Mouse (Mus musculus): ENCODE data around the gene Aplnr. TPM values are rescaled to one million over a fixed set of nuclear protein-coding genes. Genes with fewer than 3 reads are reported as not detected.

The Aplnr gene
- 84.1 and 90.6 TPM in 2 replicates for polyA plus RNA-seq (2015; fragmentation: Nextera tagmentation; extraction: Ambion mirVana)

DNA sequence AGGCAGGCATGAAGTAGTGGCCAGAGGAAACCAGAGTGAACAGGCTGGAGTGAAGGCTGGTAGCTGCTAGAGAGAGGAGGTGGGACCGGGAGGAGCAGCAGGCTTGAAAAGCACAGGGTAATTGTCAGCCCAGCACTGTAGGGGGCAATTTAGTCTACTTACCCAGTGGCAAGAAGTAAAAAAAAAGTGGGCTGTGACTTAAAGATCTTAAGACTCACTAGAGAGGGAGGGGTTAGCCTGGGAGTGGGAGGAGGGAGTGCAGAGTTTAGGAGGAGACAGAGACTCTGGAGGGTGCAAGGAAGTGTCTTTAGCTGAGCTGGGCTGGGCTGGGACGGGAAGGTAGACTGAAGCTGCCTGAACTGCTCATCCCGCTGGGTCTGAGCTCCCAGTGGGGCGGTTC, at the start of gene Aplnr:
Gene Aplnr, plus strand, starts transcription at position 137 of the 400 bp plus-strand sequence.
- Histone ChIP-seq H3K27me3 (replicated peaks; ENCODE audit: insufficient read depth, low read length) (no peaks in the 10 kb centered on the region), H3K4me3 (ENCODE audit: low read depth, low read length) (peak within 1 kb of the TSS; percentile 31), H3K9me3 (ENCODE audit: low read length) (no peaks in the 10 kb centered on the region), H3K9ac (replicated peaks; ENCODE audit: low read depth) (0 out of 2 replicates have a peak within 1 kb of the TSS, but pooled peaks have one; percentile 10), H3K36me3 (ENCODE audit: insufficient read depth, low read length) (no peaks in the 10 kb centered on the region), H3K4me1 (ENCODE audit: insufficient read depth, low read depth, low read length) (0 out of 2 replicates have a peak, but pooled peaks cover 3% of the 10 kb centered on the region), H3K4me2 (replicated peaks; ENCODE audit: low read depth, low read length) (peak within 1 kb of the TSS; percentile 31), H3K27ac (ENCODE audit: low read length) (peak within 1 kb of the TSS; percentile 62)
- ATAC-seq = peak; percentile 70
- 20% methylated on average over 4 of the region's 4 CpGs for WGBS
- TF ChIP-seq CTCF (IDR thresholded peaks at IDR 0.05) (no peak), EP300 (IDR thresholded peaks at IDR 0.05) (no peak)
- peak; percentile 63 for DNase-seq (ENCODE audit: low spot score)

DNA sequence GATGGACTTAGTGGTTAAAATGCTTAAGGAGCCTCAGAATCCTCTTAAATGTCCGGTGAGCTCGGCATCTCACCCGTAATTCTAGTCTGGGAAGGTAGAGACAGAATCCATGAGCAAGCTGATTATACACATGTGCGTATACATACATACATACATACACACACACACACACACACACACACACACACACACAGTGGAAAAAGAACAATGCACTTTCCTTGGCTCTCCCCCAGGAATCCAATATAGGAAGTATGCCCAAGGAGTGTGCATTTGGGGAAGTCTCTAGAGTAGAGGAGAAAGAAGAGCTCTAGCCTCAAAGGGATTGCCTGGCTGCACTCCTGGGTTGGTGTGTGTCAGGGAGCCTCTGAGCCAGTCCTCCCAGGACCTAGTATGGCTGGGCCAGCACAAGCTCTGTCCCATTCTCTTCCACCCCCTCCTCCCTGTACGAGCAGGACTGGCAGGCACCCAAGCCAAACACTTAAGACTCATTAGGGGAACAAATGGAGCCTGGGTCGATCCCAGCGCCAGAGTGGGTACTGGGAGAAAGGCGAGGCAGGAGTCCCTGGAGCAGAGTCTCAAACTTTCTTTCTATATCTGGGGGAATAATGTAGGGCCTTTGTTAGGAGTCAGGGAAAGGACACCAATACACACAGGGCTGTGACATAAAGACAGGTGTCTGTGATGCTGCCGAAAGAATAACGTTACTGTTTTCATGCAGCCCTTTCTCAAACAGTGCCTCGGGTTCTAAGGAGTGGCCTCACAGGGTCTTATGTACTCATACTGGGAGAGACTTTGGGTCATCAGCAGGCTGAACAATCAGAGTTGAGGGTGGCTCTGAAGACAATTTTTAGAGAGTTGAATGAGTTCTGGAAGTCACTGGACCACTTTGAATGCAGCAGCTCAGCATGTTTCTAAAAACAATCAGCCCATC, 47.0 kb upstream of the Aplnr start:
- Histone ChIP-seq H3K9me3 (ENCODE audit: low read length) (no peaks in the 10 kb centered on the region), H3K27me3 (replicated peaks; ENCODE audit: insufficient read depth, low read length) (no peaks in the 10 kb centered on the region), H3K27ac (ENCODE audit: low read length) (peak overlapping the region; percentile 26; the same call in 1 of the 2 replicates), H3K4me2 (replicated peaks; ENCODE audit: low read depth, low read length) (no peak overlapping the region), H3K4me3 (ENCODE audit: low read depth, low read length) (no peak overlapping the region), H3K4me1 (ENCODE audit: insufficient read depth, low read depth, low read length) (peaks cover 6% of the 10 kb centered on the region), H3K9ac (replicated peaks; ENCODE audit: low read depth) (no peak overlapping the region), H3K36me3 (ENCODE audit: insufficient read depth, low read length) (no peaks in the 10 kb centered on the region)
- DNase-seq (ENCODE audit: low spot score) = peak; percentile 73
- no peak for TF ChIP-seq EP300 (IDR thresholded peaks at IDR 0.05)
- no peak for TF ChIP-seq CTCF (IDR thresholded peaks at IDR 0.05)
- peak; percentile 90 for ATAC-seq
- WGBS = 33% methylated on average over 11 of the region's 11 CpGs

DNA sequence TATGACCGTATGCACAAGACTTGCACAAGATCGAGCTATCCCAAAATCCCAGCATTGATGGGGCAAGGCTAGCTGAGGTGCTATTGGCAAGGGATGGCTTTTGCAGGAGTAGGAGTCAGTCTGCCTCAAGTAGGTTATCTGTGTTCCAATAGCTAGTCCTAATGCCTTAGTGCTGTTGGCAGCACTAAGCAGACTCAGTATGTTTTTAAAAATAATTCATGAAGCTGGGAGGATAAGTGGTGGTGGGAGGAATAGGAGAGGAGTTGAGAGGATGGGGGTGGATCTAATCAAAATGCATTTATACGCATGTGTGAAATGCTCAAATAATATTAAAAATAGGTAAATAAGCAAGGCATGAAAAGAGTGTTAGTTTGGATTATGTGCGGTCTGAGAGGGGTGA, 44.7 kb upstream of the Aplnr start:
- Histone ChIP-seq H3K4me3 (ENCODE audit: low read depth, low read length) (no peak overlapping the region), H3K9me3 (ENCODE audit: low read length) (no peaks in the 10 kb centered on the region), H3K27ac (ENCODE audit: low read length) (no peak overlapping the region), H3K4me1 (ENCODE audit: insufficient read depth, low read depth, low read length) (peaks cover 6% of the 10 kb centered on the region), H3K27me3 (replicated peaks; ENCODE audit: insufficient read depth, low read length) (no peaks in the 10 kb centered on the region), H3K36me3 (ENCODE audit: insufficient read depth, low read length) (no peaks in the 10 kb centered on the region), H3K4me2 (replicated peaks; ENCODE audit: low read depth, low read length) (no peak overlapping the region), H3K9ac (replicated peaks; ENCODE audit: low read depth) (no peak overlapping the region)
- WGBS = 96% methylated on average over 4 of the region's 4 CpGs
- DNase-seq (ENCODE audit: low spot score) (no peak), ATAC-seq (no peak)
- TF ChIP-seq EP300 (IDR thresholded peaks at IDR 0.05) = no peak
- no peak for TF ChIP-seq CTCF (IDR thresholded peaks at IDR 0.05)

DNA sequence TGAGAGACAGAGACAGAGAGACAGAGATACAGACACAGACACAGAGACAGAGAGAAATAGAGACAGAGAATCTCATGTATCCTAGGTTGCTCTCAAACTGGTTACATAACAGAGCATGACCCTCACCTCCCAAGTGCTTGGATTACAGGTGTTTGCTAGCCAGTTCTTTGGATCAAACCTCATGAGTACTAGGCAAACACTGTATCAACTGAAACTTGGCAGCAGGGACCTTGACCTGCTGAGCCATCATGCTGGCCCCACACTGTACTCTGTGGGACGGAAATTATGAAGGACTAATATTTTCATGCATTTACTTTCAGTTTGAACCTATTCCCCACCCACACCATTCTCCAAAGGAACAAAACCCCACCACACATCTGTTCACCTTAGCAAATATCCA, 42.6 kb upstream of the Aplnr start:
- DNase-seq (ENCODE audit: low spot score) (peak; percentile 82), ATAC-seq (peak; percentile 87)
- H3K36me3 ChIP-seq (ENCODE audit: insufficient read depth, low read length) = no peaks in the 10 kb centered on the region
- no peak overlapping the region for H3K4me3 ChIP-seq (ENCODE audit: low read depth, low read length)
- TF ChIP-seq EP300 (IDR thresholded peaks at IDR 0.05) (peak; percentile 50; the same call in 1 of the 2 replicates), CTCF (IDR thresholded peaks at IDR 0.05) (no peak)
- WGBS = 64% methylated on average over 1 of the region's 1 CpGs
- H3K27ac ChIP-seq (ENCODE audit: low read length) = 0 out of 2 replicates have a peak overlapping the region, but pooled peaks have one; percentile 6
- H3K4me1 ChIP-seq (ENCODE audit: insufficient read depth, low read depth, low read length) = peaks cover 6% of the 10 kb centered on the region
- no peaks in the 10 kb centered on the region for H3K9me3 ChIP-seq (ENCODE audit: low read length)
- H3K27me3 ChIP-seq (replicated peaks; ENCODE audit: insufficient read depth, low read length) = no peaks in the 10 kb centered on the region
- H3K4me2 ChIP-seq (replicated peaks; ENCODE audit: low read depth, low read length) = no peak overlapping the region
- no peak overlapping the region for H3K9ac ChIP-seq (replicated peaks; ENCODE audit: low read depth)

DNA sequence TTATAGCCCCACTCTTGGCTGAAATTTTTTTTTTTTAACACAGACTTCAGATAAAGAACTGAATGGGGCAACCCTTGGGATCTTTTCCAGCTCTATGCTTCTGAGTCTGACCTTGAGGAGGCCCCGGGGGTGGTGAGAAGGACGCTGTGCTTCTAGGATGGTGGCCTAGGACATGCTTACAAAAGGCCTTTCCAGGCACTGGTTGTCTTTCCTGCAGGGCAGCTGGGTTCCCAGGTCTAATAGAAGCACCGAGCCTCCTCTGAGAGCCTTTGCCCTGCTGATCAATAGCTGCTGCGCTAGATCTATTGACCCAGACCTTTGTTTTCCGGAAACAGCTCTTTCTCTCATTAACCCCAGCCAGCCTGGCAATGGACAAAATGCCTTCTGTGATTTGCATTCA, 40.1 kb upstream of the Aplnr start:
- no peak overlapping the region for H3K27ac ChIP-seq (ENCODE audit: low read length)
- DNase-seq (ENCODE audit: low spot score) (no peak), ATAC-seq (no peak)
- H3K9ac ChIP-seq (replicated peaks; ENCODE audit: low read depth) = no peak overlapping the region
- H3K27me3 ChIP-seq (replicated peaks; ENCODE audit: insufficient read depth, low read length) = no peaks in the 10 kb centered on the region
- H3K4me3 ChIP-seq (ENCODE audit: low read depth, low read length) = no peak overlapping the region
- TF ChIP-seq EP300 (IDR thresholded peaks at IDR 0.05) = no peak
- no peak for TF ChIP-seq CTCF (IDR thresholded peaks at IDR 0.05)
- H3K9me3 ChIP-seq (ENCODE audit: low read length) = no peaks in the 10 kb centered on the region
- H3K4me1 ChIP-seq (ENCODE audit: insufficient read depth, low read depth, low read length) = peaks cover 6% of the 10 kb centered on the region; the same call in 1 of the 2 replicates
- 46% methylated on average over 5 of the region's 5 CpGs for WGBS
- no peak overlapping the region for H3K4me2 ChIP-seq (replicated peaks; ENCODE audit: low read depth, low read length)
- H3K36me3 ChIP-seq (ENCODE audit: insufficient read depth, low read length) = no peaks in the 10 kb centered on the region

DNA sequence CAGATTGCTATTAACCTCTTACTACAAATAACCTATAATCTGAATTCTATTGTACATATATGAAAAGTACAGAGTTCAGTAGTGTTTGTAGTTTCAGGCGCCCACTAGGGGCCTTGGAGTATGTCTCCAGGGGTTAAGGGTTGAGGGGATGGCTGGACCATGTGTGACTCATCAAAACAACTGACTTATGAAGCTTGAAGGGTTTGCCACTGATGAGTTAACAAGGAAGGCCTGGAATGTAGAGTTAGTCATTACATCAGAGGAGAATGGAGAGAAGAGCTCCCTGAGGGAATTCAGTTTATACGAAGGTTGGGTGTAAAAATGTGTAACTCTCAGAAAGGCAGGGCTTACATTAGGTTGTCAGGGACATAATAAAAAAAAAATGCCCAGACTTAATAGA, 38.0 kb upstream of the Aplnr start:
- ATAC-seq (no peak; the same call in 1 of the 2 replicates), DNase-seq (ENCODE audit: low spot score) (peak; percentile 64)
- no peaks in the 10 kb centered on the region for H3K27me3 ChIP-seq (replicated peaks; ENCODE audit: insufficient read depth, low read length)
- TF ChIP-seq EP300 (IDR thresholded peaks at IDR 0.05) (0 out of 2 replicates have a peak, but pooled peaks have one; percentile 8), CTCF (IDR thresholded peaks at IDR 0.05) (peak; percentile 25; the same call in 1 of the 2 replicates)
- 62% methylated on average over 2 of the region's 2 CpGs for WGBS
- no peaks in the 10 kb centered on the region for H3K36me3 ChIP-seq (ENCODE audit: insufficient read depth, low read length)
- H3K4me1 ChIP-seq (ENCODE audit: insufficient read depth, low read depth, low read length) = peaks cover 6% of the 10 kb centered on the region; the same call in 1 of the 2 replicates
- no peak overlapping the region for H3K9ac ChIP-seq (replicated peaks; ENCODE audit: low read depth)
- no peak overlapping the region for H3K4me3 ChIP-seq (ENCODE audit: low read depth, low read length)
- no peaks in the 10 kb centered on the region for H3K9me3 ChIP-seq (ENCODE audit: low read length)
- H3K4me2 ChIP-seq (replicated peaks; ENCODE audit: low read depth, low read length) = no peak overlapping the region
- H3K27ac ChIP-seq (ENCODE audit: low read length) = peak overlapping the region; percentile 83

All from lung, postnatal 0 days (tissue).